Comparison of ENCODE assay signal across 7 mouse cellular contexts in genomic region chr13:103918432-103918831, GRCm38 (mm10). TPM values are rescaled to one million over a fixed set of nuclear protein-coding genes. Genes with fewer than 3 reads are reported as not detected.
DNase-seq lines count a peak whose midpoint lies in the region; ATAC-seq and TF ChIP-seq lines count a peak whose summit lies in the region.

No protein-coding gene starts in this region.

- intact Hi-C loops in left cerebral cortex, adult 2 months (cut with DNase I): no loop called here
- intact Hi-C loops in left cerebral cortex, postnatal 25 days (cut with DNase I): no loop called here

- no peak for TF ChIP-seq CTCF in left cerebral cortex, adult 2 months (IDR thresholded peaks at IDR 0.05)

- 20% methylated on average over 3 of the region's 3 CpGs for WGBS in embryonic facial prominence, embryonic 15.5 days
- WGBS in limb, embryonic 11.5 days: 32% methylated on average over 3 of the region's 3 CpGs
- WGBS in neural tube, embryonic 15.5 days: 6% methylated on average over 3 of the region's 3 CpGs

- 0 out of 2 replicates have a peak overlapping the region, but pooled peaks have one; percentile 96 for H3K9ac ChIP-seq in embryonic facial prominence, embryonic 15.5 days
- no peak overlapping the region for H3K9ac ChIP-seq in limb, embryonic 11.5 days (ENCODE audit: low read length)
- H3K9ac ChIP-seq in neural tube, embryonic 15.5 days (replicated peaks): no peak overlapping the region

- H3K27me3 ChIP-seq in embryonic facial prominence, embryonic 15.5 days: no peaks in the 10 kb centered on the region
- H3K27me3 ChIP-seq in limb, embryonic 11.5 days (ENCODE audit: control insufficient read depth, insufficient read depth, low read length): no peaks in the 10 kb centered on the region
- H3K27me3 ChIP-seq in neural tube, embryonic 15.5 days (replicated peaks): no peaks in the 10 kb centered on the region

- H3K27ac ChIP-seq in left cerebral cortex, adult 2 months: peak overlapping the region; percentile 86; the same call in 1 of the 2 replicates
- H3K27ac ChIP-seq in embryonic facial prominence, embryonic 15.5 days (replicated peaks): no peak overlapping the region
- no peak overlapping the region for H3K27ac ChIP-seq in limb, embryonic 11.5 days (replicated peaks; ENCODE audit: low read depth, low read length)
- H3K27ac ChIP-seq in neural tube, embryonic 15.5 days (replicated peaks): no peak overlapping the region

- H3K36me3 ChIP-seq in embryonic facial prominence, embryonic 15.5 days: no peaks in the 10 kb centered on the region
- H3K36me3 ChIP-seq in limb, embryonic 11.5 days (ENCODE audit: control insufficient read depth, insufficient read depth, low read length): no peaks in the 10 kb centered on the region
- no peaks in the 10 kb centered on the region for H3K36me3 ChIP-seq in neural tube, embryonic 15.5 days

- DNase-seq in left cerebral cortex, adult 2 months (ENCODE audit: extremely low spot score in 1 of 2, low spot score in 2 of 2): no peak
- DNase-seq in left cerebral cortex, postnatal 25 days (ENCODE audit: low spot score in 2 of 2): no peak
- no peak for DNase-seq in limb, embryonic 11.5 days (ENCODE audit: low spot score)
- DNase-seq in thymus, postnatal 10 days (ENCODE audit: low spot score in 2 of 2): no peak
- DNase-seq in adrenal gland, postnatal 10 days: no peak

- H3K9me3 ChIP-seq in embryonic facial prominence, embryonic 15.5 days (replicated peaks): no peaks in the 10 kb centered on the region
- H3K9me3 ChIP-seq in limb, embryonic 11.5 days (ENCODE audit: control insufficient read depth, low read length): no peaks in the 10 kb centered on the region
- H3K9me3 ChIP-seq in neural tube, embryonic 15.5 days (replicated peaks): no peaks in the 10 kb centered on the region

- peak overlapping the region; percentile 54 for H3K4me3 ChIP-seq in left cerebral cortex, adult 2 months
- H3K4me3 ChIP-seq in embryonic facial prominence, embryonic 15.5 days (replicated peaks): peak overlapping the region; percentile 86
- H3K4me3 ChIP-seq in limb, embryonic 11.5 days (ENCODE audit: low read depth, low read length): peak overlapping the region; percentile 90
- H3K4me3 ChIP-seq in neural tube, embryonic 15.5 days (replicated peaks): peak overlapping the region; percentile 57

- H3K4me1 ChIP-seq in embryonic facial prominence, embryonic 15.5 days: peaks cover 26% of the 10 kb centered on the region
- no peaks in the 10 kb centered on the region for H3K4me1 ChIP-seq in limb, embryonic 11.5 days (ENCODE audit: control insufficient read depth, insufficient read depth, low read length)
- peaks cover 36% of the 10 kb centered on the region for H3K4me1 ChIP-seq in neural tube, embryonic 15.5 days

- ATAC-seq in embryonic facial prominence, embryonic 15.5 days (ENCODE audit: insufficient number of reproducible peaks, low FRiP score, low TSS enrichment, low read depth): no peak
- no peak for ATAC-seq in limb, embryonic 11.5 days (ENCODE audit: insufficient number of reproducible peaks, low FRiP score, low TSS enrichment, low read depth)
- no peak for ATAC-seq in neural tube, embryonic 15.5 days (ENCODE audit: low FRiP score)

- H3K4me2 ChIP-seq in embryonic facial prominence, embryonic 15.5 days (replicated peaks): peak overlapping the region; percentile 67
- peak overlapping the region; percentile 84 for H3K4me2 ChIP-seq in limb, embryonic 11.5 days (ENCODE audit: low read depth, severe bottlenecking)
- peak overlapping the region; percentile 68 for H3K4me2 ChIP-seq in neural tube, embryonic 15.5 days

RNA-seq across cellular contexts. Expression of gene Erbin, which starts 1.9 kb away (rescaled TPM):
- 10 to 100 TPM; 37.5 to 39.2 TPM for total RNA-seq in left cerebral cortex, adult 2 months (2021)
- 10 to 100 TPM; 32.5 to 39.5 TPM for total RNA-seq in left cerebral cortex, postnatal 25 days (2021)
- polyA plus RNA-seq in embryonic facial prominence, embryonic 15.5 days (2015; fragmentation: Nextera tagmentation; extraction: Ambion mirVana): 18.3 and 19.7 TPM in 2 replicates
- 29.6 and 30.5 TPM in 2 replicates for polyA plus RNA-seq in limb, embryonic 11.5 days (2014; fragmentation: Nextera tagmentation; extraction: Ambion mirVana)
- 6.4 and 9.7 TPM in 2 replicates for polyA plus RNA-seq in neural tube, embryonic 15.5 days (2015; fragmentation: Nextera tagmentation; extraction: Ambion mirVana)
- total RNA-seq in adrenal gland, postnatal 10 days (2021): 10 to 100 TPM; 73.8 to 80.7 TPM
